Mouse (Mus musculus): ENCODE measurements around the gene Olfr616. TPM values are rescaled to one million over a fixed set of nuclear protein-coding genes. Genes with fewer than 3 reads are reported as not detected.
"Not testable (repeated sequence)": the region's sequence is repeated elsewhere in the genome, so short reads cannot be mapped to it uniquely, and the experiment has no call there.

Gene Olfr616
- total RNA-seq (2021): not detected

- intact Hi-C loops (cut with DNase I): no loop called here
- DNase-seq (ENCODE audit: extremely low spot score in 1 of 2, low spot score in 2 of 2): no peak
Measured at GRCm38 (mm10) chr7:103569043-103569442, at the start of gene Olfr616. TSS of gene Olfr616 (minus strand) at chr7:103569143.

- intact Hi-C loops (cut with DNase I): no loop called here
- no peak for DNase-seq (ENCODE audit: extremely low spot score in 1 of 2, low spot score in 2 of 2)
Measured at GRCm38 (mm10) chr7:103612434-103612833, 43.5 kb upstream of the Olfr616 start, which contains the start of gene Olfr620. TSS of gene Olfr620 (minus strand) at chr7:103612534.

GRCm38 (mm10) chr7:103607425-103607824 lies 38.5 kb upstream of the Olfr616 start:
- no peak for DNase-seq (ENCODE audit: extremely low spot score in 1 of 2, low spot score in 2 of 2)
- intact Hi-C loops (cut with DNase I): no loop called here

GRCm38 (mm10) chr7:103600275-103600674 lies 31.3 kb upstream of the Olfr616 start, which contains the start of gene Olfr619:
TSS of gene Olfr619 (plus strand) at chr7:103600575.
- intact Hi-C loops (cut with DNase I): no loop called here
- no peak for DNase-seq (ENCODE audit: extremely low spot score in 1 of 2, low spot score in 2 of 2)

- intact Hi-C loops (cut with DNase I): no loop called here
- no peak for DNase-seq (ENCODE audit: extremely low spot score in 1 of 2, low spot score in 2 of 2)
Measured at GRCm38 (mm10) chr7:103589803-103590202, 20.9 kb upstream of the Olfr616 start, which contains the start of gene Olfr618. TSS of gene Olfr618 (plus strand) at chr7:103590103.

DNA sequence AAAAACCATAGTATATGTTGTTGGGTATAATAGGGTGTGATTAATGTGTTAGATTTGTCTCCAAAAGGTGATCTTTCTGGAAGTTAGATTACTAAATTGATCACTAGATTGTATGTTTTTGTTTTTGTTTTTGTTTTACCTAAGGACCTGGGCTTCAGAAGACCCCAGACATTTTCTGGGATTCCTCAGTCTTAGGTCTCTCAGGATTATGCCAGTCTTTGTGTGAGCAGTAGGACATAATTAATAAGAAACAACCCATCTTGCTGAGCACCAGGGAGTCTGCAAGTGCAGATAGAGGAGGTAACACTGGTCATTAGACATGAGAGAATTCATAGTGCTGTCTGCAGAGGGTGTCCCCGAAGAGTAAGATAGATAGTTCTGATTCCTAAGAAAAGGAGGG lies 3.8 kb upstream of the Olfr616 start, which contains the start of gene Olfr617:
Gene Olfr617, plus strand, starts transcription at position 301 of the 400 bp plus-strand sequence.
- intact Hi-C loops (cut with DNase I): no loop called here
- DNase-seq (ENCODE audit: extremely low spot score in 1 of 2, low spot score in 2 of 2): no peak

DNA sequence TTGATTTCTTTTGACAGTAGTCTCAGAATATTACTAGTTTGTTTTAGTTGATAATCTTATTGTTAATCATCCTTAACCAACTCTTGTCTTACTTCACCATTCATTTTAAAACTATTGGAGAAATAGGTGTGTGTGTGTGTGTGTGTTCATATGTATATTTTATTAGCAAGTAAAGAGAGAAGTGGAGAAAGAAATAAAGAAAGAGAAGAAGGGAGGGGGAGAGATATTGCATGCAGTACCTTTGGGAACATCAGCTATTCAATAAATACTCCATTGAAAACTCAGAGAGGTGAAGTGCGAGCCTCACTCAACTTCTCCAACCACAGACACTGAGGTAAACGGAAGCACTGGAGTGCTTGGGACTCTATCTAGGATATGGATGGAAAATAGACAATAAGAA lies 13.2 kb downstream of the Olfr616 start, which contains the start of gene Olfr615:
Gene Olfr615, plus strand, starts transcription at position 301 of the 400 bp plus-strand sequence.
- intact Hi-C loops (cut with DNase I): no loop called here
- DNase-seq (ENCODE audit: extremely low spot score in 1 of 2, low spot score in 2 of 2): no peak

DNA sequence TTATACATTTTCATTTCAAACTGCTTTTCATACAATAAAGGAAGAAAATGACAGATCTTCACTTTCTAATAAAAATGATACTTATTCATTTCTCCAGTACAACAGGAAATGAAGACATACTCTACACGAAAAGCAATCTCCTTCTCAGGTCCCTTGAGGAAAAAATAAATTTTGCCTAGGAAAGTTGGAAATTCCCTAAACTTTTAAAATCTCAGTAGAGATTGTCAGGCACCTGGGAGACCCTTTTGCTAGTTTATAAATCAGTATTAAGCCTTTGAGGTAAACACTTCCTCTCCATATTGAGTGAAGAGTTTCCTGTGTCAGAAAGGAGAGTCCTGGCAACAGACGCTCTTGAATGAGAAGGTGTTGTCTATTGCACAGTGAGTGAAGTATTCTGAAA lies 21.2 kb downstream of the Olfr616 start, which contains the start of gene Olfr613:
Gene Olfr613, plus strand, starts transcription at position 301 of the 400 bp plus-strand sequence.
- no peak for DNase-seq (ENCODE audit: extremely low spot score in 1 of 2, low spot score in 2 of 2)
- intact Hi-C loops (cut with DNase I): no loop called here

DNA sequence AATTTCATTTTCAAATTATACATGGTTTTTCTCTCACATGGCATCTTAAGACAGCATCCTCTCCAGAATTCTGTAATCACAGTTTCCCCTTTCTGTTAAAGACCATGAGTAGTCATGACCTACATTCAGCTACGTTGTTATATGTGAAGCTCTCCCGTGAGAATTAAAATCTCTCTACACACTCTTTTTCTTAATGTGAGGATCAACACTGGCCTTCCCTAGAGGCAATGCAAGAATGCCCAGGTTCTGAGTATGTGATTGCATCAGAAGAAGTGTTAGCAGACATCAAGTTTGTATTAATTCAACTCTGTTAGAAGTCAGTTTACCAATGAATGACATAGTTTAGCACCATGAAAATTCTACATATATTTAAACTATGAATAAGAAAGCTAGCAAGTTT lies 26.3 kb downstream of the Olfr616 start, which contains the start of gene Olfr612:
Gene Olfr612, minus strand, starts transcription at position 101 of the 400 bp plus-strand sequence.
- DNase-seq (ENCODE audit: extremely low spot score in 1 of 2, low spot score in 2 of 2); intact Hi-C loops (cut with DNase I): not testable (repeated sequence)

- intact Hi-C loops (cut with DNase I); DNase-seq (ENCODE audit: extremely low spot score in 1 of 2, low spot score in 2 of 2): not testable (repeated sequence)
Measured at GRCm38 (mm10) chr7:103520746-103521145, 48.2 kb downstream of the Olfr616 start, which contains the start of gene Olfr611. TSS of gene Olfr611 (minus strand) at chr7:103520846.

Small RNA genes lying within 50 kb of the gene (microRNA-seq; reads per million reads assigned to microRNA genes)
- not detected for gene Gm26506

Other genes with a start within 250 kb of the Olfr616 start
- not detected for gene Olfr598, start 245.6 kb downstream of the Olfr616 start, total RNA-seq (2021)
- gene Olfr599, start 233.2 kb downstream of the Olfr616 start, total RNA-seq (2021): not detected
- gene Olfr600, start 219.5 kb downstream of the Olfr616 start, total RNA-seq (2021): not detected
- gene Olfr601, start 206.5 kb downstream of the Olfr616 start, total RNA-seq (2021): not detected
- gene Olfr603, start 183.0 kb downstream of the Olfr616 start, total RNA-seq (2021): not detected
- gene Usp17lc, start 154.1 kb downstream of the Olfr616 start, total RNA-seq (2021): not detected
- not detected for gene Olfr605, start 123.7 kb downstream of the Olfr616 start, total RNA-seq (2021)
- gene Olfr606, start 120.1 kb downstream of the Olfr616 start, total RNA-seq (2021): not detected
- not detected for gene Olfr607, start 105.0 kb downstream of the Olfr616 start, total RNA-seq (2021)
- not detected for gene Olfr608, start 99.3 kb downstream of the Olfr616 start, total RNA-seq (2021)
- not detected for gene Olfr609, start 71.1 kb downstream of the Olfr616 start, total RNA-seq (2021)
- gene Olfr610, start 57.0 kb downstream of the Olfr616 start, total RNA-seq (2021): not detected
- not detected for gene Olfr611, start 48.3 kb downstream of the Olfr616 start, total RNA-seq (2021)
- not detected for gene Olfr612, start 26.4 kb downstream of the Olfr616 start, total RNA-seq (2021)
- not detected for gene Olfr613, start 21.1 kb downstream of the Olfr616 start, total RNA-seq (2021)
- gene Olfr615, start 13.1 kb downstream of the Olfr616 start, total RNA-seq (2021): not detected
- not detected for gene Olfr617, start 3.9 kb upstream of the Olfr616 start, total RNA-seq (2021)
- not detected for gene Olfr618, start 21.0 kb upstream of the Olfr616 start, total RNA-seq (2021)
- gene Olfr619, start 31.4 kb upstream of the Olfr616 start, total RNA-seq (2021): not detected
- not detected for gene Olfr620, start 43.4 kb upstream of the Olfr616 start, total RNA-seq (2021)
- gene Olfr622, start 73.6 kb upstream of the Olfr616 start, total RNA-seq (2021): not detected
- gene Olfr623, start 94.6 kb upstream of the Olfr616 start, total RNA-seq (2021): not detected
- not detected for gene Olfr624, start 102.0 kb upstream of the Olfr616 start, total RNA-seq (2021)
- not detected for gene Olfr625-ps1, start 113.6 kb upstream of the Olfr616 start, total RNA-seq (2021)
- not detected for gene Olfr243, start 145.5 kb upstream of the Olfr616 start, total RNA-seq (2021)
- gene Olfr628, start 161.2 kb upstream of the Olfr616 start, total RNA-seq (2021): not detected
- gene Olfr629, start 175.8 kb upstream of the Olfr616 start, total RNA-seq (2021): not detected
- gene Olfr630, start 188.2 kb upstream of the Olfr616 start, total RNA-seq (2021): not detected
- gene Olfr69, start 202.5 kb upstream of the Olfr616 start, total RNA-seq (2021): not detected
- not detected for gene Olfr68, start 210.6 kb upstream of the Olfr616 start, total RNA-seq (2021)
- not detected for gene Olfr67, start 222.7 kb upstream of the Olfr616 start, total RNA-seq (2021)
- gene Hbb-bt, start 244.9 kb upstream of the Olfr616 start, total RNA-seq (2021): 100 to 1,000 TPM in 1 of 2 experiments, 10 to 100 TPM in 1; 58.1 to 118 TPM

Data from left cerebral cortex, postnatal 10 days (tissue).